Mouse (Mus musculus): ENCODE measurements around the gene Cox17. TPM values are rescaled to one million over a fixed set of nuclear protein-coding genes. Genes with fewer than 3 reads are reported as not detected.

Gene Cox17
- 155 TPM for polyA plus RNA-seq (2014; fragmentation: Illumina TruSeq; extraction: RNeasy Lipid Tissue Mini Kit (QIAGEN cat#74804); ENCODE audit: low read depth, low replicate concordance)

GRCm38 (mm10) chr16:38346529-38347325, at the start of gene Cox17, which contains the start of gene Gm21987:
Cox17 (plus strand) TSS chr16:38346991.
Gm21987 (plus strand) TSS chr16:38347040.

GRCm38 (mm10) chr16:38341396-38342324, 5.1 kb upstream of the Cox17 start, which contains the start of gene Maats1:
Maats1 (minus strand) TSS chr16:38342143.

GRCm38 (mm10) chr16:38361933-38362332, 15.1 kb downstream of the Cox17 start, which contains the start of gene Popdc2:
Popdc2 (plus strand) TSS chr16:38362209.

Other genes with a start within 250 kb of the Cox17 start
- gene Nr1i2, start 52.2 kb upstream of the Cox17 start, polyA plus RNA-seq (2014; fragmentation: Illumina TruSeq; extraction: RNeasy Lipid Tissue Mini Kit (QIAGEN cat#74804); ENCODE audit: low read depth, low replicate concordance) = 1.3 TPM
- 1.1 TPM for gene Maats1, start 4.8 kb upstream of the Cox17 start, polyA plus RNA-seq (2014; fragmentation: Illumina TruSeq; extraction: RNeasy Lipid Tissue Mini Kit (QIAGEN cat#74804); ENCODE audit: low read depth, low replicate concordance)
- gene Gm21987, start within 50 bp of the Cox17 start, polyA plus RNA-seq (2014; fragmentation: Illumina TruSeq; extraction: RNeasy Lipid Tissue Mini Kit (QIAGEN cat#74804); ENCODE audit: low read depth, low replicate concordance) = not detected
- gene Popdc2, start 15.2 kb downstream of the Cox17 start, polyA plus RNA-seq (2014; fragmentation: Illumina TruSeq; extraction: RNeasy Lipid Tissue Mini Kit (QIAGEN cat#74804); ENCODE audit: low read depth, low replicate concordance) = not detected
- 12.2 TPM for gene Pla1a, start 86.2 kb downstream of the Cox17 start, polyA plus RNA-seq (2014; fragmentation: Illumina TruSeq; extraction: RNeasy Lipid Tissue Mini Kit (QIAGEN cat#74804); ENCODE audit: low read depth, low replicate concordance)
- gene Adprh, start 105.7 kb downstream of the Cox17 start, polyA plus RNA-seq (2014; fragmentation: Illumina TruSeq; extraction: RNeasy Lipid Tissue Mini Kit (QIAGEN cat#74804); ENCODE audit: low read depth, low replicate concordance) = 8.2 TPM
- 0.20 TPM for gene Cd80, start 108.6 kb downstream of the Cox17 start, polyA plus RNA-seq (2014; fragmentation: Illumina TruSeq; extraction: RNeasy Lipid Tissue Mini Kit (QIAGEN cat#74804); ENCODE audit: low read depth, low replicate concordance)
- 13.7 TPM for gene Timmdc1, start 175.7 kb downstream of the Cox17 start, polyA plus RNA-seq (2014; fragmentation: Illumina TruSeq; extraction: RNeasy Lipid Tissue Mini Kit (QIAGEN cat#74804); ENCODE audit: low read depth, low replicate concordance)
- gene Poglut1, start 203.3 kb downstream of the Cox17 start, polyA plus RNA-seq (2014; fragmentation: Illumina TruSeq; extraction: RNeasy Lipid Tissue Mini Kit (QIAGEN cat#74804); ENCODE audit: low read depth, low replicate concordance) = 46.7 TPM
- 21.7 TPM for gene Tmem39a, start 211.7 kb downstream of the Cox17 start, polyA plus RNA-seq (2014; fragmentation: Illumina TruSeq; extraction: RNeasy Lipid Tissue Mini Kit (QIAGEN cat#74804); ENCODE audit: low read depth, low replicate concordance)

All from kidney, adult 10 weeks (tissue).